Mouse (Mus musculus) layer of hippocampus, adult 9-10 months (tissue): ENCODE measurements around the gene Myl12a.
"Not testable (repeated sequence)": the region's sequence is repeated elsewhere in the genome, so short reads cannot be mapped to it uniquely, and the experiment has no call there.

Experiments
- DNase-seq: peaks from one replicate; pipeline ENCODE4 v3.0.0; 2022; ENCODE audit warnings: low spot score

Myl12a gene

GRCm38 (mm10) chr17:70989430-70989829 is 13.2 kb downstream of the Myl12a start:
- no peak for DNase-seq

DNA sequence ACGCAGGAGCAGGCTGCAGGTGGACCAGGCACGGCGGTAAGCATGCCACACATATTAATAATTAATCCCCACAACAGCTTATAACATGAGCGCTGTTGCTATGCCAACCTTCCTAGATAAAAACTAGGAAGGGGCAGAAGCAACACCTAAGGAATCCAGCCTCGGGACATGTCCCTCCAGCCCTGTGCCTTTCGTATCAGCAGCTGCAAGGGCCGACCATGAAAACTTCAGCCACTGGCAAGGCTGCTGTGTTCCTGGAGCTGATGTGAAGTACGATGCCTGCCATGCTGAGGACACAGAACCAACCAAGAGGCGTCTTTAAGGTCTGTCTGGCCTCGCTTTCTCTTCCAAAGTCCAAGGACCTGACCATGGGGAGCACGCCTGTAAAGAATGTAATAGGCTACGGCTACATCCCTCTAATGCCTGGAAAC is 14.3 kb downstream of the Myl12a start:
- no peak for DNase-seq

DNA sequence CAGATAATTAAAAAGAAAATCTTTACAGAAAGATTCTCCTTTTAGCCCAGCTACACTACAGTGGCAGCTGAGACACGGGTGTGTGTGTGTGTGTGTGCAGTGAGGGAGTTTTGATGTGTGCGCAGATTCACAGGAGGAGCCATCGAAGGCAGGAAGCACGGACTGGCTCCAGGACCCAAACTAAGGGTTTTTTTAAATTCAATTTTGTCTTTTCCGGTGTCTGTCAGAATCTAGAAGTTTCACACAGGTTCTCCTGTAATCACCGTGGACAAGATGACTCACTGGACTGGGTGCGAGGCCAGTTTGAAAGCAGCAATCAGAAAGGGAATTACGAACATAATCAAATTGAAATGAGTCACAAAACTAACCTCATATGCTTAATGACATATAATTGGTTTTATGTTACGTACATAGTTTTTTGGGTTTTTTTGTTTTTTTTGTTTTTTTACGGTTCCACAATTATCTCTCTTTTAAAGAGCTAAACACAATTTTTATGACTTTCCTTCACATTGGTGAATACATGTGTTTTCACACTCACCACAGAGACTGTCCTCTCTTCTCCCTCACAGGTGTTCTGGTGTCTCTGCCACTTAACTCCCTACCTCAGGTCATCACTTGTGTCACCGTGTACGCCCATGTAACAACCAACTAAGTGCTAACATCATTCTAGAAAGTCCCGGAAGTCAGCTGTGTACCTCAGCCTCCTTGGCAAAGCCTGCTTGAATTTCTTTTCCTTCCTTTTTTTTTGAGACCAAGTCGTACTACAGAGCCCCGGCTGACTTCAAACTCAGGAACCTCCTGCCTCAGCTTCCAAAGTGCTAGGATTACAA is 15.6 kb downstream of the Myl12a start:
- DNase-seq: no peak

- no peak for DNase-seq
These were observed 16.3 kb downstream of the Myl12a start for GRCm38 (mm10) chr17:70986355-70986740.

DNA sequence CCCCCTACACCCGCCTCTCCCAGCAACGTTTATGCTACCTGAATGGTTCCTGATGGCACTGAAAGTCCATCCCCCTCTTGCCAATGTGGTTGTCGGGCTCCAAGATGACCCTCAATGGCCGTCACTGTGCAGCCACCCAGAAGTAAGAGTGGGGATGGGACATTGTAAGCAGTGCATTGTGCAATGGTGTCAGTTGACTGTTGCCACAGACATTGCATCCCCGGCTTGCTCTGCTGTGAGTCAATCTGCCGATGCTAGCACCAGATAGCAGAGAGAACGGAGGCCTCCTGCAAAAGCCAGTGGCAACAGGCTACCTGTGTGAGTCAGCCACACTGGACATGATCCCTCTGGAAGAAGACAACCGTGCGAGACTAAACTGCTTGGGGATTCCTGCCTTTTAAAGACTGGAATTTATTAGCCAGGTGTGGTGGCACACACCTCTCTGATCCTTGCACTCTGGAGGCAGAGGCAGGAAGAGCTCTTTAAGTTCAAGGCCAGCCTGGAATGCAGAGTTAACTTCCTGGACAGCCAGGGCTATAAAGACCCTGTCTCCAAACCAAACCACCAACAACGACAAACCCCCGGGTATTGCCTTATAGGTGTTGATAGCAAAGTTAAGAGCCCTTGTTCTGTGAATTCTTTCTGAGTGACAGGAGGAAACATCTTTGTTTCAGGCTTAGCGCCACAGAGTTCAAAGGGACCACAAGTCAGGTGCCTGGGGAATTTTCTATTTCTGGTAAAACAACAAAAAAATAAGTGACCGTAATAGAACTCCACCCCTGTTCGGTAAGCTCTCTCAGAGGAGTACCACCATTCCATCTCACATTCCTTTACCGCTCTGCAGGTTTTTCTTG is 16.9 kb downstream of the Myl12a start:
- no peak for DNase-seq

DNA sequence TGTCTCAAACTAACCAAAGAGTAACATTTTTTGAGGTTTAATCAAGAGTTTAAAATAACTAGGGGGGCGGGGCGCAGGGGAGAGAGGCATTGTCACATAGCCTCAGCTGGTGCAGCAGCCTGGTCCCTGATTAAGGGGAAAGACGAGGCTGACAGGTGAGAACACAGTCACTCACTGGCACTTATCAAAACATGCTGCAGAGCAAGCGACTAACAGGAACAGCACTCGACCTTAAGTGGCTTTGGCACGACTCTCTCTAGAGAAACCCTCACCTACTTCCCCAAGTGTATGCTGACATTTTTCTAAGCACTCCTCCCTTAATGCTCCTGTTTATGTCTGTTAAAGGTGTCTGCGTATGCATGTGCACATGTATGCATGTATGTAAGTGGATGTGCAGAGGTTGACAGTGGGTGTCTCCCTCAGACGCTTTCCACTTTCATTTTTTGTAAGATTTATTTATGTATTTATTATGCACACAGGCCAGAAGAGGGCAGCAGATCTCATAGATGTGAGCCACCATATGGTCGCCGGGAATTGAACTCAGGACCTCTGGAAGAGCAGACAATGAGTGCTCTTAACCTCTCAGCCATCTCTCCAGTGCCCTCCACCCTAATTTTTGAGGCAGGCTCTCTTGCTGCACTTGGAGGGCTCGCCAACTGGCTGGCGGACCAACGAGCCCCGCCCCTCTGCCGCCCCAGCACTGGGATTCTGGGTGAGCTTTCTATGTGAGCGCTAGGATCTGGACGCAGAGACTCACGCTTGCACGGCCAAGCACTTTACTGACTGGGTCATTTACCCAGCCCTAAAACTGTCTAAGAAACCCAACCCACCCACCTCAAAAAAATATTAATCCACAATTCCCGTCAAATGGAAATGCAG is 23.1 kb downstream of the Myl12a start:
- no peak for DNase-seq

DNA sequence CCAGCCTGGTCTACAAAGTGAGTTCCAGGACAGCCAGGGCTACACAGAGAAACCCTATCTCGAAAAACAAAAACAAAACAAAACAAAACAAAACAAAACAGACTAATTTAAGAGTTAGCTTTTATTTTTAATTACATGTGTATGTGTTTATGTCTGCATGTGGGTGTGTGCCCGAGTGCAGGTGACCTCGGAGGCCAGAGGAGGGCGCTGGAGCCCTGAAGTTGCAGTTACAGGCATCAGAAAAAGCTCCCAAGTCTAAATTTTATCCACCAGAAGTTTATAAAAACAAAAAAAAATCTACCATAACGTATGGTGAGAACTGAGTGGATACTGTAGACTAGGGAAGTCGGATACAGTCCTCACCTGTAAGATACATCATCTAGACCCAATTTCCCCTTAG is 24.9 kb downstream of the Myl12a start:
- DNase-seq: no peak

DNA sequence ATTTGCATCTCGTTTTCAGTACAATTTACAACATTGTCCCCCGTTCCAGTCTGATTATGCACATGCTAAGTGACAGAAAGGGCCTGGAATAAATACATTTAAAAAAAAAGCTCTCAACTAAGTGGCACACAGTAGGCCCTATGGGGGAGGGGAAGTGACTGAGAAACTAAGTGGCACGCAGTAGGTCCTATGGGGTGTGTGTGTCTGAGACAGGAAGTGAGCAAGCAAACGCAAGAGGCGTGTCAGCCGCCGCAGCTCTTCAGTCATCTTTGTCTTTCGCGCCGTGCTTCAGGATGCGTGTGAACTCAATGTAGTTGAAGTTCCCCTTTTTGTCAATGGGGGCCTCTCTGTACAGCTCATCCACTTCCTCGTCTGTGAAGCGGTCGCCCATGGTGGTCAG is 28.6 kb downstream of the Myl12a start:
- not testable (repeated sequence) for DNase-seq

- no peak for DNase-seq
These were observed 29.3 kb downstream of the Myl12a start for GRCm38 (mm10) chr17:70973398-70973797.

- DNase-seq: no peak
These were observed 31.5 kb downstream of the Myl12a start for GRCm38 (mm10) chr17:70971206-70971605.

DNA sequence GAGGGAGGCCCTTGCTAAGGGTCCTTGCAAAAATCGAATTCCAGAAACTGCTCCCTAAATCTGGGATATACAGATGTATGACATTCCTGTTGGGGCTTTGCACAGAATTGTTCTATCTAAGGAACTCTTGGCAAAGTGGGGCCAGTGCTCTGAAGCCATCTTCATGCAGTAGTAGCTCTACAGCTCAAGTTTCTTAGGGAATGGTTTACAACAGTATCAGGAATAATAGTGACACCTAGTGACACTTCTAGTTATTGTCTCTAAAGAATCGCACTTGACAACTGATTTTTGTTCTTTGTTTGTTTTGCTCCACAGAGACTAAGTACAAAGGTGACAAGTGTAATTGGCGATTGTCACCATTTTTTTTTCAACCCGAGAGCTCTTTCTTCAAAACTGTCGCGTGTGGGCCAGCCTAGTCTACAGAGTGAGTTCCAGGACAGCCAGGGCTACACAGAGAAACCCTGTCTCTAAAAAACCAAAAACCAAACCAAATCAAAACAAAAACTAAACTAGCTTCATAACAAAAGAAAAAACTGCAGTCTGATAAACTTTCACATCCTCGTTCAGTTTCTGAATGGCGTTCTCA is 34.0 kb downstream of the Myl12a start:
- no peak for DNase-seq

GRCm38 (mm10) chr17:70967646-70968045 is 35.0 kb downstream of the Myl12a start:
- no peak for DNase-seq

- DNase-seq: no peak
These were observed 35.5 kb downstream of the Myl12a start for GRCm38 (mm10) chr17:70967191-70967590.

DNA sequence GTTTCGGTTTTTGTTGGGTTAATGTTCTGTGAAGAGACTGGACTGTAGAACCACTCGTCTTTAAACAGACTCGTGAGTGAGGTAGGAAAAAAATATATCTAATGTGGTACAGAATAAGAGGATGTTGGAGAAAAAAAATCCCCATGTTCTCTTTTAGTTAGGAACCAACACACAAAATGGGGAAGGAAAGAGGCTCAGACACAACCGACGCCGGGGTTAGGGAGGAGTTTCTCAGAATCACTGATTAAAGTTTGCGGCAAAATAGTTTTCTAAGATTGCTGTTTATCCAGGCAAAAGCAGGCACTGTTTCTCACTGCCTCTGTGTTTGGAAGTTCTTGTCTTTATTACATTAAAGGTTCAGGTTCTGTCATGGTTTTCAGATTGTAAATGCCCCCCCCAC is 36.6 kb downstream of the Myl12a start:
- DNase-seq: no peak

GRCm38 (mm10) chr17:70965281-70965680 is 37.4 kb downstream of the Myl12a start:
- no peak for DNase-seq

- peak; percentile 100 for DNase-seq
These were observed 39.1 kb downstream of the Myl12a start for GRCm38 (mm10) chr17:70963546-70963945.

DNA sequence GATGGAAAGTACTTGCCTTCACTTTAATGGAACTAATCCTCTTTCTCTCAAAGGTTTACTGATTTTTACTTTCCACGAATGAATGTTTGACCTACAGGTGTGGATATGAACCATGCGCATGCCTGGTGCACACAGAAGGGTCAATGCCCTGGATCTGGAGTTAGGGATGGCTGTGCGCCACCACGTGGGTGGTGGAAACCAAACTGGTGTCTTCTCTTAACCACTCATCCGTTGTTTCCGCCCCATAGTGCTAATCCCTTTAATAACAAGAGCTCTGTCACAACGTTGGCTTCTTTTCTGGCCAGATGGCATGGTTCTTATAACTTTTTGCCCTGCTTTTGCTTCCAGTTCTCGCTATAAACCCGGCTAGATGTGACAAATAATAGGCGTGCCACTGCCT is 51.4 kb downstream of the Myl12a start:
- DNase-seq: no peak

DNA sequence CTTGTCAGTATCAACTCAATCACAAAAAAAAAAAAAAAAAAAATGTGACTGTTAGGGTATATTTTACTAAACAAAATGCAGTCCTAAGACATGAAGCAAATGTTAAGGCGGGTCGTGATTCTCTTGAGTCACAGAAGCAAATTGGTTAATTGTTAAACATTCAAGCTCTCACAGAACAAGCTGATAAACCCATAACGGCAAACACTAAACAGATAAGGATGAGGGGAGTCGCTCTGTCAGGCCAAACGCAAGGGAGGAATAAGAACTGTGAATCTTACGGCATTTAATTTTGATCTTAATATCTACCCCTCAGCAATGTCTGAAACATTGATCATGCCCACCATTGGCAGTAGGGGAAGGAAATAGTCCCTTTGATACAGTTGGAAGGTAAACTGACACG is 53.5 kb downstream of the Myl12a start:
- DNase-seq: no peak

- DNase-seq: no peak
These were observed 54.0 kb downstream of the Myl12a start for GRCm38 (mm10) chr17:70948721-70949120.

DNA sequence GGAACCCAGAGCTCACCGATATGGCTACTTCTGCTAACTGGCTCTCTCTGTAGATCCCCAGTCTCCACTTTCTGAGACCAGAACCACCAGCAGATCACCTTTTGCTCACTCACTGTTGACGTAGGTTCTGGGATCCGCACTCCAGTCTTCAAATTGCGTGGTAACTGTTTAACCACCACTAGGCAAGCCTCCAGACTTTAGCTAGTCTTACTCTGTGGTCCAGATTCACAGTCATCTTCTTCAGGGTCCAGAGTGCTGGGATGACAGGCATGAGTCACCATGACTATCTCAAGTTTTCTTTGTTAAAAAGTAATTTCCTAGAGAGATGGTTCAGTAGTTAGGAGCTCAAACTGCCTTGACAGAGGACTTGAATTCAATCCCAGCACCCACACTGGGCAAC is 58.9 kb downstream of the Myl12a start:
- DNase-seq: no peak
